Mouse (Mus musculus): ENCODE measurements around the gene Plin2. TPM values are rescaled to one million over a fixed set of nuclear protein-coding genes. Genes with fewer than 3 reads are reported as not detected.

Gene Plin2
- polyA plus RNA-seq, 1 experiment from 2014 or later, result 90.7 TPM

Other genes starting within 250 kb of the Plin2 start
- not detected in 2 replicates for gene Saxo1, start 111.7 kb downstream of the Plin2 start, polyA plus RNA-seq (2016; fragmentation: Nextera tagmentation; extraction: Ambion mirVana)
- 32.2 and 50.4 TPM in 2 replicates for gene Rraga, start 94.4 kb downstream of the Plin2 start, polyA plus RNA-seq (2016; fragmentation: Nextera tagmentation; extraction: Ambion mirVana)
- 17.3 and 21.2 TPM in 2 replicates for gene Haus6, start 58.0 kb downstream of the Plin2 start, polyA plus RNA-seq (2016; fragmentation: Nextera tagmentation; extraction: Ambion mirVana)
- 4.6 and 6.7 TPM in 2 replicates for gene Dennd4c, start 78.5 kb upstream of the Plin2 start, polyA plus RNA-seq (2016; fragmentation: Nextera tagmentation; extraction: Ambion mirVana)
- gene Rps6, start 187.4 kb upstream of the Plin2 start, polyA plus RNA-seq (2016; fragmentation: Nextera tagmentation; extraction: Ambion mirVana), result 492 and 664 TPM in 2 replicates
- 25.0 and 32.8 TPM in 2 replicates for gene Acer2, start 204.3 kb upstream of the Plin2 start, polyA plus RNA-seq (2016; fragmentation: Nextera tagmentation; extraction: Ambion mirVana)

Measured in heart, embryonic 10.5 days (tissue).